Mouse (Mus musculus) left cerebral cortex, adult 2 months (tissue): ENCODE data around the gene 6330409D20Rik. TPM values are rescaled to one million over a fixed set of nuclear protein-coding genes. Genes with fewer than 3 reads are reported as not detected.
A peak's percentile ranks its signal among the peaks of the same experiment; 100 is the strongest.

Experiments used
- DNase-seq, 2 experiments: peaks; one replicate each; pipeline ENCODE4 v3.0.0; 2021 to 2022; ENCODE audit warnings: low spot score in 2 of 2, mixed read lengths in 1 of 2; ENCODE audit errors: extremely low spot score in 1 of 2
- H3K27ac ChIP-seq: fragments of 200-600 bp; 2 replicates; pipeline ENCODE4 v1.8.1; 2022
- H3K4me3 ChIP-seq: fragments of 200-600 bp; 2 replicates; pipeline ENCODE4 v1.8.1; 2022
- CTCF ChIP-seq: fragments of 200-600 bp; IDR thresholded peaks from 2 replicates; pipeline ENCODE4 v1.8.1; 2022; ENCODE audit warnings: antibody characterized with exemption, mild to moderate bottlenecking, moderate library complexity
- intact Hi-C: fragments of 180-260 bp; cut with DNase I; formaldehyde crosslinking; loops from one replicate; pipeline ENCODE4 v1.15.1; 2025
- total RNA-seq, 2 experiments: library from RNA; stranded (reverse); gene quantifications; 2 replicates each; pipeline ENCODE4 v1.2.3; 2021

Gene 6330409D20Rik
- total RNA-seq, 2 experiments from 2014 or later, result 1.6 to 2.2 TPM

DNA sequence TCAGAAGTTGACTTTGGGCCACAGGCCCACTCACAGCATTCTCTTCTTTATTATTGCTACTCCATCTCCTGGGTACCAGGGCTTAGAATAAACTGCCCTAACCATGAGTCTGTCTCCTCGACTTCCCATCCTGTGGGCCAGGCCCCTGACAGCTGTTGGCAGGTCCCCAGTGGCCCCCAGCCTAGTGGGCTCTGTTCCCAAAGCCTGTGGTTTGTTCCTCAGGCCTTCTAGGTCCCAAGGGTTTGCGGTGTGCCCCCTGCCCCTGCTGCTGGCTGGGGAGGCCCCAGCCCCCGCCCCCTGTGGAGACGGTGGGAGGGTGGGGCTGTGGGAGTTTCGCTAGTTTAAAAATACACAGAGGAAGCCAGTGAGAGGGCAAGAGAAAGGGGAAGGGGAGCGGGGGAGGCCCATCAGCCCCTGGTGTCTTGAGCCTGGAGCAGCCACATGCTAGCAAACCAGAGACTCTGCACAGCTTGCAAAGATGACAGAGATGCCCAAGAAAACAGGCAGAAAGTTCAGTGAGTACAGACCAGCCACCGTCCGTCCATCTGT, 20.1 kb downstream of the 6330409D20Rik start, which contains the start of gene Sh2d3c:
Gene Sh2d3c (plus strand): TSS at position 375 of the 549 bp plus-strand sequence.
- TF ChIP-seq CTCF, result no peak
- intact Hi-C loops, result no loop called here
- DNase-seq, result no peak

DNA sequence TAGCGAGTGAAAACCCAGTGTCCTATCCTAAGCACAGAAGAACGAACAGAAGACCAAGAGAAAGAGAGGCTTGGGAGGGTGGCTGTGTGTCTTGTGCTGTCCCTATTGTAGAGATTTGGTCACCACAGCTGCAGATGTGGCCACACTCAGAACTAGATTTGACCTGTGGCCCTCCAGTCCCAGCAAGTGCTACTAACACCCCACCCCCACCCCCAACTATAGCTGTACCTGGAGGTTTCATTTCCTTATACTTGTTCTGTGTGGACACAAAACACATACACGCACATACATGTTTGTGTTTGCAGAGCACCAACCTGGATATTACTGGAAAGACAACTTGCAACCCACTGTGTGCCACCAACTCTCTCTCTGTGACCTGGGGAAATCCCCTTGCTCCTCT, 20.8 kb downstream of the 6330409D20Rik start:
- intact Hi-C loops, result no loop called here
- no peak for DNase-seq
- H3K27ac ChIP-seq, result no peak overlapping the region
- no peak overlapping the region for H3K4me3 ChIP-seq
- TF ChIP-seq CTCF, result no peak

More for the DNA sequence above, 20.1 kb downstream of the 6330409D20Rik start, which contains the start of gene Sh2d3c:
- Histone ChIP-seq H3K4me3 (no peak within 1 kb of the TSS), H3K27ac (no peak within 1 kb of the TSS)

DNA sequence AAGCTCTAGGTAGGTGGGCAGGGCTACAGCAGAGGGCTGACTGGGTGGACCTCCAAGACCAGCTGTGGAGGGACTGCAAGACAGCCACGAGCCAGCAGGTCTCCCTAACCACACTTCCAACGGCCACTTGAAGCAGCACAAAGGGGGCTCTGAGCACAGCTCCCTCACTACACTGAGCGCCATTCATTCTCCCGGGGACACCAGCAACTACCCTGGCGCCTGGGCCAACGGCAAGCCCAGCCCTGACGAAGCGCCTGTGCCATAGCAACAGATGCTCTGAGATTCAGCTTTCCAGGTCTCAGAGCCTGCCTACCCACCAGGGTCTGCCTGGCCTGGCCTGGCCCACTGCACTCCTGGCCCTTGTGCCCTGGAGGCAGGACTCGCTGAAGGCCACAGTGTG, 22.1 kb downstream of the 6330409D20Rik start:
- Histone ChIP-seq H3K4me3 (no peak overlapping the region), H3K27ac (no peak overlapping the region)
- no peak for TF ChIP-seq CTCF
- intact Hi-C loops, result no loop called here
- no peak for DNase-seq

DNA sequence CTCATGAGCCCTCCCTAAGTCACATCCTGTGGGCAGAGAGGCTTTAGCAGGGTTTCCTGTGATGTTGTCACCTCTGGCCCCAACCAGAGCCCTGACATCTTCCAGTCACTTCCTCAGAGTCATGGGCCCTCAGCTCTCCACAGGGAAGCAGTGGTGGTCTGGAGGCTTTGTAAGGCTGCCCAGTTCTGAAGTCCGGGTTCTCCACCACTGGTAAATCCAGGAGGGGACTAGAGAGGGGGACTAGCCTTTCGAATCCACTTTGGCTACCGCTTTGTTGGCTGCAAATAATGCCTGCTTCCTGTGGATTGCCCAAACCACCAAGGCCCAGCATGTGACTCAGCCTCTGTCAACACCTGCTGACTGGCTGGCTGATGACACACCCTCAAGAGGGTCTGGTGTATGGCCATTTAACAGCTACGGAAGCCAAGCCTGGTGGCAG, 25.8 kb downstream of the 6330409D20Rik start:
- H3K4me3 ChIP-seq, result no peak overlapping the region
- DNase-seq, result no peak
- TF ChIP-seq CTCF, result no peak
- no peak overlapping the region for H3K27ac ChIP-seq
- intact Hi-C loops, result no loop called here

DNA sequence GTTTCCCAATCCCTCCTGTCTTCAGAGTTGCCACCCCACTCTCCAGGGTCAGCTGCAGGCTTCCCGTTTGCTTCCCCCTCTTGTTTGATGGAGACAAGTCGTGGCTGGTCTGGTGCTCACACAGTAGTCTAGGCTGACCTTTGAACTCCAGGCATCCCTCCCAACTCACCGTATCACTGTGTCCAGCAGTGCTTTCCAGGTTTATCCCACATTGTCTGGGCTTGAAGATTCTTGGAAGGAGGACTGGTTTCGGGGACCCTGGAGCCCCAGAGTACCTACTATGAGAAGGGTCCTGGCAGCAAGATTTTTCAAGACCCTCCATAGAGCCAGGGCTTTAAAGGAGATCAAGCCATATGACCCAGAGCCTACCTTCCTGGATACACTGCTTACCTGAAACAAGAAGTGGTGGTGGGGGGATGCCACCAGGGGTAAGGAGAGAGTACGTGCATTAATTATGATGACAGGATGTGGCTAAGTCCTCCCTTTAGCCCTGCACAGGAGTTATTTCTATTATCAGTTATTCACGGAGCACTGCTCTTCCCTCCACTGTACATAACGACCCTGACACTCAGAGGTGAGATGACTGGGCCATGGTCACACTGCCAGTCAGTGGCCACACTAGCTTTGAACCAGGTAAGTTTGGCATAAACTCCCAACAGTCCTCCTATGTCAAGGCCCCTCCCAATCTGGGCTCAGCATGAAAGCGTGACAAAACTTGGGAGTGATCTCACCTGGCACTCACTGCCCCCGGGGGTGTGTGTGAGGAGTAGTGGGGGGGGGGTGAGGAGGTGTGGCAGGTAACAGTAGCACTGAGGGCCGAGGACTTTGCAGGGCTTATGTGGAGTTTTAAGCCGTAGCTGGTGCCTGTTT, 26.5 kb downstream of the 6330409D20Rik start:
- intact Hi-C loops, result no loop called here
- DNase-seq, result no peak
- Histone ChIP-seq H3K27ac (peak overlapping the region; percentile 98), H3K4me3 (no peak overlapping the region)
- TF ChIP-seq CTCF, result no peak

DNA sequence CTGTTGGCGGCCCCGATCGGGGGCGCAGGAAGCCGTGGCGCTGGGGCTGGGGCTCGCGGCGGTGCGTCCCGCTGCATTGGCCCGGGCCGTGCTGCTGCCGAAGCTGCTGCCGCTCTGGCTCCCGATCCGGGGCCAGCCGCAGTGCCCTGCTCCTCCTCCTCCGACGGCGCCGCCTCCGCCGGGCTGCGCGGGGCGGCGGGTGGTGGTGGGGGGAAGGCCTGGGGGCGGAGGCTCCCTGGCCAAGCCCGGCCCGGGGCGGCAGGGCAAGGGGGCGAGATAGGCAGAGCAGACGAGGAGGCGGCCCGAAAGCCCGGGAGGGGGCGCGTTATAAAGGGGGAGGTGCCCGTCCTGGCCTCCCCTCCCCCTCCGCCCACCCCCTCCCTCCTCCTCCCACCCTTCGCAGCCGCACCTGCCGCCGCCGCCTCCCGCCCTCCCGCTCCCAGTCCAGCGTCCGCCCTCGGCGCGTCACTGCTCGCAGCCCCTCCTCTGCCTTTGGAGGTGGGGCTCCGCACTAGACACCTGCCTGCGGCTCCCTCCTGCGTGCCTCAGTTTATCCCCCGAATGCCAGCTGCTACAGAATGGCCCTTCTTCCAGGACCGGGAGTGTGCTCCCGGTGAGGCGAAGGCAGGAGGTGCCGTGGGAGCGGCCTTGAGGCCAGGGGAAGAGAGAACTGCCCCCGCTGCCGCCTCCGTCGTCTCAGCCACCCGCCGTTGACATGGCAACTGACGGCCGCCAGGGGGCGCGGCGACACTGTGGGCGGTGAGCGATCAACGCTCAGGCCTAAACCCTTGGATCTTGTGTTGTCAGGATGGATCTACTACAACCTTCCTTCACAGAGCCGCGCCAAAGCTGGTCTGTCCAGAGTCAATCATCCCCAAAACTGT, 27.6 kb downstream of the 6330409D20Rik start, which contains the start of gene Cdk9:
Gene Cdk9 (minus strand): TSS at position 143 of the 884 bp plus-strand sequence.
- peak within 1 kb of the TSS; percentile 97 for H3K4me3 ChIP-seq

DNA sequence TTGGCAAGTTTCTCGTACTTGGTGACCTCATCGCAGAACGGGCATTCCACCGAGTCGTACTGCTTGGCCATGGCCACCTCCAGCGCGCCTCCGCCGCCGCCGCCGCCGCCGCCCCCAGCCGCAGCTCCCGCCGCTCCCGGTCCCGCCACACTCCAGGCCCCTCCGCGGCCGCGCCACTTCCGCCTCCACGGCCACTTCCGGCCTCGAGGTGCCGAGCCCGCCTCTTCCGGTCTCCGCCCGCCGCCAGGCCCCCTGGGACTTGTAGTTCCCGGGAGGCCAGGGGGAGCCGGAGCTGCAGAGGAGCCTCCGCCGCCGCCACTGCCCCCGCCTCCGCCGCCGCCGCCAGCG, 28.3 kb downstream of the 6330409D20Rik start:
- H3K27ac ChIP-seq, result peak overlapping the region; percentile 98
- DNase-seq, result peak; percentile 94
- no peak for TF ChIP-seq CTCF
- intact Hi-C loops, result no loop called here
- peak overlapping the region; percentile 97 for H3K4me3 ChIP-seq

More for the DNA sequence above, 27.6 kb downstream of the 6330409D20Rik start, which contains the start of gene Cdk9:
- peak; percentile 90 to 95 for DNase-seq
- intact Hi-C loops, result loop anchor here (1.0 kb wide), 2 partner anchors 29 to 44 kb away; partner anchors contain the start of gene Tor2a
- peak within 1 kb of the TSS; percentile 98 for H3K27ac ChIP-seq
- peak; percentile 99 for TF ChIP-seq CTCF

DNA sequence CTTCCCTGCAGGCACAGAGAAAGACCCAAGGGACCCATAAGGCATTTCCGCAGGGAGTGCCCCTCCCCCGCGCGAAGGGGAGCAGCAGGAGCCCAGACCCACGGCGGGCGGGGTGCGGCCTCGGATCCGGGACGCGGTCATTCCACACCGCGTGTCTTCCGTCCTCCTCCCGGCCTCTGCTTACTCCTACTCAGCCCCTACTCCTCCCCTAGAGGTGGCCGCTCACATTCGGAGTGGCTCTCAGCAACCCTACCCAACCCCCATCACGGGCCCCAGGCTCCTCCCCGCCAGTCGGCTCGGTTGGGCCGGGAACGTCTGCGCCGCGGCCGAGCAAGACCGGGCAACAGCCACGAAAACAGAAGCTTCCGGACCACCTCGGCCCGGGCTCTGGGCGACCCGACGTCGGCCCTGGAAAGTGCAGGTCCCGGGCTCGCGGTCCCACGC, 28.7 kb downstream of the 6330409D20Rik start:
- no peak for TF ChIP-seq CTCF
- intact Hi-C loops, result no loop called here

DNA sequence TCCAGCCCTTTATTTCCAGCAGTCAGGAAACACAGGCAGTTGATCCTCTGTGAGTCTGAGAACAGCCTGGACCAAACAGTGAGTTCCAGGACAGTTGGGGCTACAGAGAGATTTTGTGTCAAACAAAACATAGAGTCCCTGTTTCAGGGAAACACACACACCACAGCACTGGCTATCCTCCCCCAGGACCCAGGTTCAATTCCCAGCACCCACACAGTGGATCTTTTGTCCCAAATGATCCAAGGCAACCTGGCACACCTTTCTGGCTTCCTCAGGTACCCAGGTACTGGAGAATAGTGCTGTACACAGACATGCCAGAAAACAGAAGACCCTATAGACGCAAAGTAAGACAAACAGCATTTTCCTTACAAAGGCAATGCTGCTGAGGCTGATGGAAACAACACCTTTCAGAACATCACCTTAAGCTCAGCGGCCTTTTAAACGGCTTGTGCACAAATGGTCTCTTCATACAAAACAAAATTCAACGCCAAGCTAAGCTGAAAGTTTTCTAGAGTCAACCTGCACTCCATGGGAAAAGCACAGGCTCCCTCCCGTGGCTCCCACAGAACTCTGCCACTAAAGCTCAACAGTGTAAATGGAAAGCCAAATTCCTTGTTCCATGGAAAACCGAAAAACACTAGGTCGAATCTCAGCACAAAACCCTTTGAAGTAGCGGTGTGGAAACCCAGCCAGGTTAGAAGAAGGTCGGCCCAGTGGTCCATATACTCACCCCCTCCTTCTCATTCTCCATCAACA, 29.3 kb downstream of the 6330409D20Rik start:
- no peak for DNase-seq
- intact Hi-C loops, result no loop called here
- no peak overlapping the region; the same call in 1 of the 2 replicates for H3K27ac ChIP-seq
- H3K4me3 ChIP-seq, result peak overlapping the region; percentile 97
- TF ChIP-seq CTCF, result no peak

More for the DNA sequence above, 28.7 kb downstream of the 6330409D20Rik start:
- H3K27ac ChIP-seq, result peak overlapping the region; percentile 81
- peak overlapping the region; percentile 97 for H3K4me3 ChIP-seq
- peak; percentile 42 to 48 for DNase-seq

DNA sequence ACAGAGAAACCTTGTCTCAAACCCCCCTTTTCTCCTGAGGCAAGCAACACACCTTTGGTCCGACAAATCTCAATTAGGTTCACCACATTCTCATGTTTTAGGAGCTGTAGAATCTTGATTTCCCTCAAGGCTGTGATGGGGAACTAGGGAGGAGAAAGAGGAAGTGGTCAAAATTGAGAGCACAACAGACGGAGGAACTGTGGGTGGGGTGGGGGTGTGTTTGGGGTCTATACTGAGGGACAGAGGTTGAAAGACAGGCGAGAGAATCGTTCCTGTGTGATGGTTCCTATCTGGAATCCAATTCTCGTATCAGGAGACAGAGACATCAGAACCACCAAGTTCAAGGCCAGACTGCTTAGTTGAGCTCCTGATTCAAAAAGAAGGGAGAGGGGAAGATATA, 30.4 kb downstream of the 6330409D20Rik start:
- Histone ChIP-seq H3K27ac (no peak overlapping the region), H3K4me3 (no peak overlapping the region)
- TF ChIP-seq CTCF, result no peak
- intact Hi-C loops, result no loop called here
- no peak for DNase-seq
